Mouse (Mus musculus) intestine, embryonic 14.5 days (tissue): Measurements from ENCODE around the gene Fadd. TPM values are rescaled to one million over a fixed set of nuclear protein-coding genes. Genes with fewer than 3 reads are reported as not detected.

Experiments used
- ATAC-seq: fragments of 200-750 bp; cut with Nextera tagmentation; replicated peaks from 2 replicates; pipeline ENCODE4 v1.8.0; 2017; ENCODE audit warnings: low read depth, moderate number of reproducible peaks, moderate TSS enrichment, moderate library complexity; ENCODE audit not compliant: low FRiP score, low TSS enrichment
- DNase-seq: peaks from one replicate; pipeline ENCODE4 v3.0.0-alpha.2; 2018; ENCODE audit warnings: low spot score
- H3K27ac ChIP-seq: fragments of 300-500 bp; sonication (generic); 2 replicates; pipeline ENCODE4 v1.5.1; 2014; ENCODE audit warnings: low read depth, mild to moderate bottlenecking, control low read depth
- H3K27me3 ChIP-seq: fragments of 300-500 bp; sonication (generic); replicated peaks from 2 replicates; pipeline ENCODE4 v1.6.1; 2014; ENCODE audit warnings: low read length, control low read depth; ENCODE audit not compliant: control insufficient read depth, insufficient read depth
- H3K36me3 ChIP-seq: fragments of 300-500 bp; sonication (generic); 2 replicates; pipeline ENCODE4 v1.6.1; 2014; ENCODE audit warnings: low read length, control low read depth; ENCODE audit not compliant: control insufficient read depth, insufficient read depth
- H3K4me1 ChIP-seq: fragments of 300-500 bp; sonication (generic); replicated peaks from 2 replicates; pipeline ENCODE4 v1.6.1; 2014; ENCODE audit warnings: low read length, control low read depth, mixed read lengths; ENCODE audit not compliant: control insufficient read depth, insufficient read depth
- H3K4me2 ChIP-seq: fragments of 300-500 bp; sonication (generic); 2 replicates; pipeline ENCODE4 v1.6.1; 2014; ENCODE audit warnings: low read length
- H3K4me3 ChIP-seq: fragments of 300-500 bp; sonication (generic); 2 replicates; pipeline ENCODE4 v1.5.1; 2014; ENCODE audit warnings: low read depth, low read length, control low read depth, mixed read lengths
- H3K9ac ChIP-seq: fragments of 300-500 bp; sonication (generic); 2 replicates; pipeline ENCODE4 v1.6.1; 2014; ENCODE audit warnings: mild to moderate bottlenecking, low read length
- H3K9me3 ChIP-seq: fragments of 300-500 bp; sonication (generic); 2 replicates; pipeline ENCODE4 v1.6.1; 2016; ENCODE audit warnings: low read length, control low read depth; ENCODE audit not compliant: control insufficient read depth
- WGBS: fragments of 180-500 bp; shearing (Covaris S2); extraction: QIAGEN DNeasy Blood & Tissue Kit; methylation state at CpG from one replicate; pipeline ENCODE4 v1.1.7; 2014; 5-methylcytosine and 5-hydroxymethylcytosine counted together
- polyA plus RNA-seq: library from polyadenylated mRNA; unstranded; fragments of >200 nt; fragmentation: Nextera tagmentation; extraction: Ambion mirVana; gene quantifications from 2 replicates; pipeline ENCODE4 v1.2.1, GENCODE M21; 2014

Gene Fadd
- polyA plus RNA-seq, 1 experiment from 2014 or later = 13.3 TPM

GRCm38 (mm10) chr7:144531585-144532378 is 50.5 kb downstream of the Fadd start:
- H3K4me2 ChIP-seq = no peak overlapping the region
- no peak overlapping the region for H3K27ac ChIP-seq
- H3K4me3 ChIP-seq = no peak overlapping the region
- no peak overlapping the region for H3K9ac ChIP-seq
- H3K9me3 ChIP-seq = no peaks in the 10 kb centered on the region
- H3K36me3 ChIP-seq = no peaks in the 10 kb centered on the region
- whole genome bisulfite sequencing = 31% methylated on average over 7 of the region's 7 CpGs
- no peak for ATAC-seq
- H3K4me1 ChIP-seq = peaks cover 8% of the 10 kb centered on the region; the same call in 1 of the 2 replicates
- DNase-seq = no peak
- H3K27me3 ChIP-seq = no peaks in the 10 kb centered on the region

DNA sequence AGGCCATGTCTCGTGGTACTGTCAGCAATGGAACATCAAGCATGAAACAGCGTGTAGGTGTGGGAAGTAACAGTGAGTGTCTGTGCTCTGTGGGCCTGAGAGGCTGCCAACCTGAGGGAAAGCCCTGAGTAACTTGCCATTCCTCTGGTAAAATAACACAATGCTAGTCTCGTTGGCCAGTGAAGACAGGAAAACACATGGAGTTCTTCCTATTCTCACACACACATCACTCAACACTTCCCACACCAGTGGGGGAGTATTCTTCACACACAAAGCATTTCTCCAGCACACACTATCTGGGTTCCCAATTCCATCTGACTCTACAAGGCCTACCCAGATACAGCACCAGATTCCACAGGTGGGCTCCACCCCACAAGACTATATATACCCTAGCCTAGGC is 52.4 kb downstream of the Fadd start:
- peaks cover 8% of the 10 kb centered on the region; the same call in 1 of the 2 replicates for H3K4me1 ChIP-seq
- WGBS = 83% methylated on average over 3 of the region's 3 CpGs
- ATAC-seq = no peak

GRCm38 (mm10) chr7:144527723-144528221 is 54.5 kb downstream of the Fadd start:
- 48% methylated on average over 1 of the region's 1 CpGs for WGBS
- Histone ChIP-seq H3K9me3 (no peaks in the 10 kb centered on the region), H3K36me3 (no peaks in the 10 kb centered on the region), H3K4me1 (peaks cover 10% of the 10 kb centered on the region; the same call in 1 of the 2 replicates), H3K27me3 (no peaks in the 10 kb centered on the region), H3K4me3 (no peak overlapping the region), H3K27ac (no peak overlapping the region), H3K9ac (no peak overlapping the region), H3K4me2 (no peak overlapping the region)
- ATAC-seq = no peak
- no peak for DNase-seq

More for the DNA sequence above, 52.4 kb downstream of the Fadd start:
- H3K4me2 ChIP-seq = no peak overlapping the region
- H3K9ac ChIP-seq = no peak overlapping the region
- no peak overlapping the region for H3K27ac ChIP-seq
- H3K4me3 ChIP-seq = no peak overlapping the region
- DNase-seq = no peak
- no peaks in the 10 kb centered on the region for H3K27me3 ChIP-seq
- no peaks in the 10 kb centered on the region for H3K9me3 ChIP-seq
- H3K36me3 ChIP-seq = no peaks in the 10 kb centered on the region

Other genes with a start within 250 kb of the Fadd start
- 153 and 161 TPM in 2 replicates for gene Cttn, start 111.5 kb downstream of the Fadd start, polyA plus RNA-seq
- gene Ppfia1, start 28.7 kb downstream of the Fadd start, polyA plus RNA-seq = 33.1 and 35.5 TPM in 2 replicates
- 39.1 and 43.3 TPM in 2 replicates for gene Ano1, start 169.5 kb upstream of the Fadd start, polyA plus RNA-seq